Mouse (Mus musculus) ES-E14 (cell line): Measurements from ENCODE around the gene Vav3.

Experiments used
- CHD2 ChIP-seq: IDR thresholded peaks from 2 replicates; pipeline ENCODE4 v1.6.1; 2014; ENCODE audit warnings: mild to moderate bottlenecking, low read depth, low read length, inconsistent platforms
- HCFC1 ChIP-seq: IDR thresholded peaks from 2 replicates; pipeline ENCODE4 v1.6.1; 2012; ENCODE audit warnings: low read length, inconsistent platforms, borderline replicate concordance; ENCODE audit not compliant: insufficient read depth
- MAFK ChIP-seq: IDR thresholded peaks from 2 replicates; pipeline ENCODE4 v1.6.1; 2014; ENCODE audit warnings: mild to moderate bottlenecking, low read depth, low read length, inconsistent platforms; ENCODE audit not compliant: insufficient read depth
- ZNF384 ChIP-seq: IDR thresholded peaks from 2 replicates; pipeline ENCODE4 v1.6.1; 2012; ENCODE audit warnings: low read depth, low read length, inconsistent platforms

GRCm38 (mm10) chr3:109692613-109693012 lies 352.2 kb downstream of the Vav3 start:
- TF ChIP-seq ZNF384 = no peak
- TF ChIP-seq MAFK = no peak
- TF ChIP-seq CHD2 = no peak
- TF ChIP-seq HCFC1 = no peak
